Mouse (Mus musculus): ENCODE measurements around the gene Pdgfra. TPM values are rescaled to one million over a fixed set of nuclear protein-coding genes. Genes with fewer than 3 reads are reported as not detected.

Gene Pdgfra
- polyA plus RNA-seq (2014; fragmentation: Illumina TruSeq; extraction: RNeasy Lipid Tissue Mini Kit (QIAGEN cat#74804); ENCODE audit: low read depth, low replicate concordance), result 18.1 TPM

DNA sequence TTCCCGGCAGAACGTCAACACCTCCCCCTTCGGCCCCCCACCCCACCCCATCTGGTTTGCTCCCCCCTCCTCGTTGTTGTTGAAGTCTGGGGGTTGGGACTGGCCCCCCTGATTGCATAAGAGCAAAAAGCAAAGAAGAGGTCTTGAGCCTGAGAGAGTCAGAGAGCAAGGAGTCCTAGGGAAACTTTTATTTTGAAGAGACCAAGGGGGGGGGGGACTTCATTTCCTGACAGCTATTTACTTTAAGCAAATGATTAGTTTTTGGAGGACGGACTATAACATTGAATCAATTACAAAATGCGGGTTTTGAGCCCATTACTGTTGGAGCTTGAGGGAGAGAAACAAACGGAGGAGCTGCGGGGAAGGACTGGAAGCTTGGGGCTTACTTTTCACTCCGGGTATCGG, at the start of gene Pdgfra:
TSS of gene Pdgfra (plus strand) at position 272 of the 405 bp plus-strand sequence.

Other genes with a start within 250 kb of the Pdgfra start
- gene Chic2, start 107.5 kb upstream of the Pdgfra start, polyA plus RNA-seq (2014; fragmentation: Illumina TruSeq; extraction: RNeasy Lipid Tissue Mini Kit (QIAGEN cat#74804); ENCODE audit: low read depth, low replicate concordance), result 13.8 TPM
- not detected for gene Gsx2, start 76.7 kb upstream of the Pdgfra start, polyA plus RNA-seq (2014; fragmentation: Illumina TruSeq; extraction: RNeasy Lipid Tissue Mini Kit (QIAGEN cat#74804); ENCODE audit: low read depth, low replicate concordance)